Mouse (Mus musculus) MEL (cell line): ENCODE data around the gene St6galnac3. TPM values are rescaled to one million over a fixed set of nuclear protein-coding genes. Genes with fewer than 3 reads are reported as not detected.

Source experiments
- DNase-seq: peaks from one replicate; pipeline ENCODE4 v3.0.0; 2011; ENCODE audit warnings: low read depth, low spot score
- H3K27ac ChIP-seq: 2 replicates; pipeline ENCODE4 v1.5.1; 2012; ENCODE audit warnings: low read depth, mild to moderate bottlenecking, control low read depth, low read length, moderate library complexity; ENCODE audit not compliant: control insufficient read depth
- H3K27me3 ChIP-seq, 2 experiments: fragments of 150-350 bp in 1 of 2; sonication (generic) in 1 of 2; 2 replicates each; pipeline ENCODE4 v1.6.1; 2012; ENCODE audit warnings: low read length in 2 of 2, mild to moderate bottlenecking in 2 of 2, improper control_type of control experiment in 1 of 2, moderate library complexity in 1 of 2; ENCODE audit not compliant: insufficient read depth in 2 of 2, control insufficient read depth in 1 of 2
- H3K36me3 ChIP-seq, 2 experiments: 2 replicates each; pipeline ENCODE4 v1.6.1; 2012 to 2014; ENCODE audit warnings: low read length in 2 of 2, improper control_type of control experiment in 1 of 2, inconsistent platforms in 1 of 2, mild to moderate bottlenecking in 1 of 2; ENCODE audit not compliant: insufficient read depth in 2 of 2, control insufficient read depth in 1 of 2
- H3K4me1 ChIP-seq, 2 experiments: fragments of 150-350 bp in 1 of 2; sonication (generic) in 1 of 2; 2 replicates each; pipeline ENCODE4 v1.6.1; 2012; ENCODE audit warnings: low read length in 2 of 2, improper control_type of control experiment in 1 of 2, mild to moderate bottlenecking in 1 of 2; ENCODE audit not compliant: insufficient read depth in 2 of 2, control insufficient read depth in 1 of 2
- H3K4me3 ChIP-seq, 2 experiments: fragments of 150-350 bp in 1 of 2; sonication (generic) in 1 of 2; 2 replicates each; pipeline ENCODE4 v1.5.1; 2012; ENCODE audit warnings: low read depth in 2 of 2, low read length in 2 of 2, mild to moderate bottlenecking in 2 of 2, moderate library complexity in 2 of 2, control low read depth in 1 of 2, improper control_type of control experiment in 1 of 2; ENCODE audit not compliant: control insufficient read depth in 1 of 2, insufficient read depth in 1 of 2
- H3K79me2 ChIP-seq: 2 replicates; pipeline ENCODE4 v1.6.1; 2012; ENCODE audit warnings: mild to moderate bottlenecking, low read length, moderate library complexity; ENCODE audit not compliant: control insufficient read depth, poor library complexity, insufficient read depth
- H3K9ac ChIP-seq: 2 replicates; pipeline ENCODE4 v1.6.1; 2012; ENCODE audit warnings: low read depth, mild to moderate bottlenecking, control low read depth, low read length, moderate library complexity; ENCODE audit not compliant: control insufficient read depth, poor library complexity, severe bottlenecking
- H3K9me3 ChIP-seq: fragments of 150-350 bp; sonication (generic); replicated peaks from 2 replicates; pipeline ENCODE4 v1.6.1; 2012; ENCODE audit warnings: mild to moderate bottlenecking, low read length, improper control_type of control experiment, moderate library complexity; ENCODE audit not compliant: insufficient read depth
- CHD2 ChIP-seq: IDR thresholded peaks from 2 replicates; pipeline ENCODE4 v1.6.1; 2011; ENCODE audit warnings: low read length, improper control_type of control experiment
- CTCF ChIP-seq, 3 experiments: IDR thresholded peaks in 2 of 3; conservative IDR thresholded peaks in 1 of 3; 2 replicates each; pipeline ENCODE4 v1.5.1; 2011 to 2012; ENCODE audit warnings: low read length in 3 of 3, low read depth in 2 of 3, mild to moderate bottlenecking in 2 of 3, improper control_type of control experiment in 1 of 3, inconsistent platforms in 1 of 3, mixed read lengths in 1 of 3, moderate library complexity in 1 of 3; ENCODE audit not compliant: control insufficient read depth in 1 of 3, insufficient read depth in 1 of 3, poor library complexity in 1 of 3, severe bottlenecking in 1 of 3
- ETS1 ChIP-seq: IDR thresholded peaks from 2 replicates; pipeline ENCODE4 v1.6.1; 2012; ENCODE audit warnings: low read depth, mild to moderate bottlenecking, inconsistent platforms, low read length, improper control_type of control experiment, moderate library complexity
- GATA1 ChIP-seq: IDR thresholded peaks from 2 replicates; pipeline ENCODE4 v1.6.1; 2011; ENCODE audit warnings: low read depth, low read length, improper control_type of control experiment
- MAZ ChIP-seq: IDR thresholded peaks from 2 replicates; pipeline ENCODE4 v1.6.1; 2012; ENCODE audit warnings: low read depth, mild to moderate bottlenecking, inconsistent platforms, low read length, improper control_type of control experiment
- MEF2A ChIP-seq: IDR thresholded peaks from 2 replicates; pipeline ENCODE4 v1.6.1; 2014; ENCODE audit warnings: low read depth, mild to moderate bottlenecking, inconsistent platforms, low read length, improper control_type of control experiment; ENCODE audit not compliant: poor library complexity, insufficient replicate concordance, severe bottlenecking; ENCODE audit errors: extremely low read depth
- MXI1 ChIP-seq: IDR thresholded peaks from 2 replicates; pipeline ENCODE4 v1.6.1; 2011; ENCODE audit warnings: mild to moderate bottlenecking, low read depth, low read length, improper control_type of control experiment
- MYC ChIP-seq: IDR thresholded peaks from 2 replicates; pipeline ENCODE4 v1.6.1; 2011; ENCODE audit warnings: low read depth, mild to moderate bottlenecking, low read length, improper control_type of control experiment, moderate library complexity
- POLR2AphosphoS2 ChIP-seq: IDR thresholded peaks from 2 replicates; pipeline ENCODE4 v1.6.1; 2011; ENCODE audit warnings: low read length, improper control_type of control experiment
- RAD21 ChIP-seq: IDR thresholded peaks from 2 replicates; pipeline ENCODE4 v1.6.1; 2011; ENCODE audit warnings: mild to moderate bottlenecking, low read depth, low read length, improper control_type of control experiment
- SMC3 ChIP-seq: IDR thresholded peaks from 2 replicates; pipeline ENCODE4 v1.6.1; 2011; ENCODE audit warnings: low read depth, low read length, improper control_type of control experiment
- UBTF ChIP-seq: IDR thresholded peaks from 2 replicates; pipeline ENCODE4 v1.6.1; 2012; ENCODE audit warnings: low read depth, mild to moderate bottlenecking, inconsistent platforms, low read length, improper control_type of control experiment, moderate library complexity, borderline replicate concordance; ENCODE audit not compliant: insufficient read depth
- ZNF384 ChIP-seq: IDR thresholded peaks from 2 replicates; pipeline ENCODE4 v1.6.1; 2012; ENCODE audit warnings: low read depth, mild to moderate bottlenecking, inconsistent platforms, low read length, improper control_type of control experiment
- polyA plus RNA-seq, 2 experiments: library from polyadenylated mRNA; stranded (reverse) in 1 of 2; unstranded in 1 of 2; fragments of >175 nt in 1 of 2; fragments of >200 nt in 1 of 2; gene quantifications; 2 replicates each; pipeline versions ENCODE4 v1.2.1 to v1.2.4; 2012; ENCODE audit warnings: low replicate concordance in 2 of 2, low read depth in 1 of 2; ENCODE audit not compliant: insufficient read length in 2 of 2, insufficient read depth in 1 of 2, missing spikeins in 1 of 2
- total RNA-seq: library from RNA; depleted of rRNA; stranded (reverse); fragments of 300-350 nt; gene quantifications from 2 replicates; pipeline ENCODE4 v1.2.3, GENCODE M21; 2012

St6galnac3 gene
- total and polyA plus RNA-seq, 3 experiments = 7.8 to 11.4 TPM; not detected in 1

GRCm38 (mm10) chr3:153508592-153508991 lies 216.4 kb downstream of the St6galnac3 start:
- TF ChIP-seq ZNF384 (peak; percentile 92), ETS1 (no peak), MEF2A (no peak), UBTF (no peak), MXI1 (no peak)
- peak overlapping the region in 1 of 2 experiments; percentile 20; a peak in 1 of 4 replicates for H3K4me3 ChIP-seq
- no peaks in the 10 kb centered on the region; the same call in 1 of the 2 replicates for H3K79me2 ChIP-seq
- H3K9me3 ChIP-seq = no peaks in the 10 kb centered on the region
- no peak overlapping the region for H3K9ac ChIP-seq
- peaks cover 6 to 43% of the 10 kb centered on the region in 2 experiments for H3K36me3 ChIP-seq
- no peaks in the 10 kb centered on the region for H3K27me3 ChIP-seq
- peaks cover 33 to 45% of the 10 kb centered on the region in 2 experiments for H3K4me1 ChIP-seq
- no peak for DNase-seq
- H3K27ac ChIP-seq = no peak overlapping the region

DNA sequence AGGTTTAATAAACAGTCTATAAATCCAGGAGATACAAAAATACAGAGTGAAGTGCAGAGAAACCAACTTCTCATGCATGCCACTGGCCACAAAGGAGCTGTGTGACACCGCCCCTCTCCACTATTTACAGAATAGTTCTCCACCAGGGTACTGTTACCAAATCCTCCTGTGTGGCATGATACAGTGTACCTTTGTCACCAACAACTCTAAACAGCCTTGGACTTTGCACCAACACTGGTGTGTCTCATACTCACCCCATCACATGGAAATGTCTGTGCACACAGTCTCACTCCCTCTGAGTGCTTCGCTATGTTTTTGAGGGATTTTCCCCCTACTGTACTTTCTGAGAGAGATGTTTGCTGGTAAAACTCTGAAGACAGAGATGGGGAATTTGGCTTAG lies 217.4 kb downstream of the St6galnac3 start:
- Histone ChIP-seq H3K9ac (no peak overlapping the region), H3K9me3 (no peaks in the 10 kb centered on the region), H3K4me1 (peaks cover 24 to 36% of the 10 kb centered on the region in 2 experiments), H3K79me2 (no peaks in the 10 kb centered on the region; the same call in 1 of the 2 replicates), H3K4me3 (no peak overlapping the region; a peak in 1 of 4 replicates), H3K36me3 (peaks cover 6 to 34% of the 10 kb centered on the region in 2 experiments), H3K27ac (no peak overlapping the region), H3K27me3 (no peaks in the 10 kb centered on the region)
- no peak for TF ChIP-seq RAD21
- TF ChIP-seq MXI1 = no peak
- TF ChIP-seq CHD2 = no peak
- TF ChIP-seq MAZ = no peak
- TF ChIP-seq CTCF (IDR thresholded peaks at IDR 0.05 in 2 of 3, conservative IDR thresholded peaks at IDR 0.05 in 1 of 3; ENCODE audit: control insufficient read depth in 1 of 3, insufficient read depth in 1 of 3, low read depth in 2 of 3, low read length in 3 of 3, poor library complexity in 1 of 3, severe bottlenecking in 1 of 3) = no peak
- no peak for TF ChIP-seq MYC
- TF ChIP-seq GATA1 = no peak
- no peak for TF ChIP-seq ETS1
- DNase-seq = no peak

GRCm38 (mm10) chr3:153502488-153502887 lies 222.5 kb downstream of the St6galnac3 start:
- no peak for DNase-seq
- TF ChIP-seq POLR2AphosphoS2 (no peak), SMC3 (no peak), ZNF384 (no peak)
- H3K27me3 ChIP-seq = no peaks in the 10 kb centered on the region
- no peaks in the 10 kb centered on the region for H3K4me1 ChIP-seq
- H3K79me2 ChIP-seq = no peaks in the 10 kb centered on the region
- no peaks in the 10 kb centered on the region for H3K9me3 ChIP-seq
- no peak overlapping the region for H3K9ac ChIP-seq
- H3K27ac ChIP-seq = no peak overlapping the region
- peaks cover 0 to 4% of the 10 kb centered on the region in 2 experiments; a peak in 2 of 4 replicates for H3K36me3 ChIP-seq
- no peak overlapping the region for H3K4me3 ChIP-seq
